Mouse (Mus musculus): Measurements from ENCODE around the gene Rrn3. TPM values are rescaled to one million over a fixed set of nuclear protein-coding genes. Genes with fewer than 3 reads are reported as not detected.

The Rrn3 gene
- polyA plus RNA-seq, 1 experiment, result 6.3 TPM

DNA sequence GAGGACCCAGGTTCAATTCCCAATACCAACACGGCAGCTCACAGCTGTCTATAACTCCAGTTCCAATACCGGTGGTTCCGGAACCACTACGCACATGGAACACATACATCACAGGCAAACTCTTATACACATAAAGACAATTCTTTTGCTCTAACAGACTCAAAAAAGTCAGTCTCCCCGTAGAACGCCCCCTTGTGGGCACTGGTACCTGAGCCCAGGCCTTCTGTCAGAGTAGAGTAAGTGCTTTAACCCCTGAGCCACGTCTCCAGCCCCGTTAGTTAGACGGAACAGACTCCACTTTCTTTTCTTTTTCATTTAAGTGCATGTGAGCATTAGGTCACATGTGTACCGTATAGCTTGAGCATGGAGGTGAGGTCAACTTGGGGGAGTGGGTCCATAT lies 49.9 kb downstream of the Rrn3 start:
- H3K4me3 ChIP-seq (ENCODE audit: control insufficient read depth, low read depth, low read length), result peak overlapping the region; percentile 8
- H3K27me3 ChIP-seq (ENCODE audit: control insufficient read depth, insufficient read depth, low read length), result no peaks in the 10 kb centered on the region
- H3K4me1 ChIP-seq (ENCODE audit: control insufficient read depth, insufficient read depth, low read length), result no peaks in the 10 kb centered on the region
- H3K27ac ChIP-seq (ENCODE audit: control insufficient read depth, insufficient read depth, low read depth, low read length), result no peak overlapping the region
- peaks cover 1% of the 10 kb centered on the region; the same call in 1 of the 2 replicates for H3K36me3 ChIP-seq (ENCODE audit: control insufficient read depth, insufficient read depth, low read length)
- TF ChIP-seq CTCF (IDR thresholded peaks at IDR 0.05; ENCODE audit: control insufficient read depth, insufficient read depth, insufficient replicate concordance, low read depth, low read length), result no peak
- TF ChIP-seq POLR2A (IDR thresholded peaks at IDR 0.05; ENCODE audit: control insufficient read depth, low read depth, low read length), result no peak

DNA sequence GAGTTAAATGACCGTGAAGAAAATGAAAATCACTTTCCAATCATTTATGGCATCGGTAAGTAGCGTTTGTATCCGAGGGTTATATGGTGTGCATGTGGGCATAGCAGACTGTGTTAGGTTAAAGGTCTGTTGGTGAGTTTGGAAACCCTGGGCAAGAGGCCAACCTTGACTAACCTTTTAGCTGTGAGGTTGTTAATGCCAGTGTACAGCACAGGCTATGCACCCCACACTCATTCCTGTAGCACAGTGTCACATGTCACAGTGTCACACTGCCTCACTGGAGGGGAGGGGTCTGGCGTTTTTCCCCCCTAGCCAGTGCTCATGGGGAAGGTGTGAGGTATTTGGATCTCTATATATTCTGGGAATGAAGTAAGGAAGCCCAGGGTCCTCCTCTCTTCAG lies 51.1 kb downstream of the Rrn3 start:
- no peak overlapping the region for H3K27ac ChIP-seq (ENCODE audit: control insufficient read depth, insufficient read depth, low read depth, low read length)
- no peak for TF ChIP-seq CTCF (IDR thresholded peaks at IDR 0.05; ENCODE audit: control insufficient read depth, insufficient read depth, insufficient replicate concordance, low read depth, low read length)
- no peak for TF ChIP-seq POLR2A (IDR thresholded peaks at IDR 0.05; ENCODE audit: control insufficient read depth, low read depth, low read length)
- no peaks in the 10 kb centered on the region for H3K27me3 ChIP-seq (ENCODE audit: control insufficient read depth, insufficient read depth, low read length)
- peaks cover 1% of the 10 kb centered on the region; the same call in 1 of the 2 replicates for H3K36me3 ChIP-seq (ENCODE audit: control insufficient read depth, insufficient read depth, low read length)
- H3K4me1 ChIP-seq (ENCODE audit: control insufficient read depth, insufficient read depth, low read length), result no peaks in the 10 kb centered on the region
- H3K4me3 ChIP-seq (ENCODE audit: control insufficient read depth, low read depth, low read length), result peak overlapping the region; percentile 14

DNA sequence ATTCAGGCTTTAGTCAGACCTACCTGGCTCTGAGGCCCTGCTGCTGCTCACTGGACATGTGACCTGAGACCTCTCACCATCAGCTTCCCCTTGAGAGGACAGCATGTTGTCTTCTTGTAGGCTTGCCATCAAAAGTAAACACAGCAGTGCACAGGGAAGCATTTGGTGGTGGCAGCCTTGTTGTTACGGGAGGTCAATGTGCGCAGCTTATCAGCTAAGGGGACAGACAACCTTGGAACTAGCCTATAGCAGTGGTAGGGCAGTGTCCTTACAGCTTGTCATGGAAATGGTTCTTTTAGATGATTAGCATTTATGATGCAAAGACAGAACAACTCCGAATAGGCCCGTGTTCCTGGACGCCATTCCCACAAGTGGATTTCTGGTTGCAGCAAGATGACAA lies 53.9 kb downstream of the Rrn3 start:
- Histone ChIP-seq H3K4me3 (ENCODE audit: control insufficient read depth, low read depth, low read length) (no peak overlapping the region), H3K27ac (ENCODE audit: control insufficient read depth, insufficient read depth, low read depth, low read length) (no peak overlapping the region), H3K4me1 (ENCODE audit: control insufficient read depth, insufficient read depth, low read length) (no peaks in the 10 kb centered on the region), H3K36me3 (ENCODE audit: control insufficient read depth, insufficient read depth, low read length) (peaks cover 3% of the 10 kb centered on the region), H3K27me3 (ENCODE audit: control insufficient read depth, insufficient read depth, low read length) (no peaks in the 10 kb centered on the region)
- no peak for TF ChIP-seq CTCF (IDR thresholded peaks at IDR 0.05; ENCODE audit: control insufficient read depth, insufficient read depth, insufficient replicate concordance, low read depth, low read length)
- TF ChIP-seq POLR2A (IDR thresholded peaks at IDR 0.05; ENCODE audit: control insufficient read depth, low read depth, low read length), result no peak

DNA sequence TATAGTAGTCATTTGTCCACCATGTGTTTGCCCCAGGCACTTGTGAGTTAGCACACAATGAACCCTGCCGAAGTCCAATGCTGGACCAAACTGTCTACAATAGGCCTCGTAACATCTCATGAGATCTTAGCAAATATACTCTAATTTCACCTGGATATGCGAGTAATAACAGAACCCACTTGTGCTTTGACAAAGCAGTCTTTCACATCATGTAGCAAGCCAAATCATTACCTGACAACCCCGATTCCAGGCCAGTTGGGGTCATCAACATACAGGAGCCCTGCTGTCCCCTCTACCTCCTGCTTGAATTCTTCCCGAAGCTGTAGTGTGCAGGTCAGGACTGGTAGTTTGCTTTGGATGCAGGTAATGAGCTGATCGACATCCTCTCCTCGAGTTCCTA lies 59.5 kb downstream of the Rrn3 start:
- no peak overlapping the region for H3K27ac ChIP-seq (ENCODE audit: control insufficient read depth, insufficient read depth, low read depth, low read length)
- no peaks in the 10 kb centered on the region for H3K4me1 ChIP-seq (ENCODE audit: control insufficient read depth, insufficient read depth, low read length)
- H3K36me3 ChIP-seq (ENCODE audit: control insufficient read depth, insufficient read depth, low read length), result peaks cover 5% of the 10 kb centered on the region
- no peak overlapping the region for H3K4me3 ChIP-seq (ENCODE audit: control insufficient read depth, low read depth, low read length)
- H3K27me3 ChIP-seq (ENCODE audit: control insufficient read depth, insufficient read depth, low read length), result no peaks in the 10 kb centered on the region
- TF ChIP-seq POLR2A (IDR thresholded peaks at IDR 0.05; ENCODE audit: control insufficient read depth, low read depth, low read length), result no peak
- TF ChIP-seq CTCF (IDR thresholded peaks at IDR 0.05; ENCODE audit: control insufficient read depth, insufficient read depth, insufficient replicate concordance, low read depth, low read length), result no peak

DNA sequence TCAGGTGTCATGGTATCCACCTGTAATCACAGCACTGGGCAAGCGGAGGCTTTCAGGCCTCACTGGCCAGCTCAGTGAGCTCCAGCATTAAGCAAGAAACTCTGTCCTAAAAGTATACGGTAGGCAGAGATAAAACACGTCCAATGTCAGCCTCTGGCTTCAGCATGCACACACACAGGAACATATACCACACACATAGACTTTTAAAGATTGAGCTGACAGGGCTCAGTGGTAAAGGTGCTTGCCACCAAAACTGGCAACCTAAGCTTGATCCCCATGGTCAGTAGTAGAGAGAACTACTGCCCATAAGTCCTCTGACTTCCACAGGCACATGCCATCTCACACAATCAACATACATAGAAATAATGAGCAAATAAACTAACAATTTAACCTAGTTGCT lies 60.4 kb downstream of the Rrn3 start:
- H3K4me3 ChIP-seq (ENCODE audit: control insufficient read depth, low read depth, low read length), result no peak overlapping the region
- TF ChIP-seq CTCF (IDR thresholded peaks at IDR 0.05; ENCODE audit: control insufficient read depth, insufficient read depth, insufficient replicate concordance, low read depth, low read length) (no peak), POLR2A (IDR thresholded peaks at IDR 0.05; ENCODE audit: control insufficient read depth, low read depth, low read length) (no peak)
- H3K4me1 ChIP-seq (ENCODE audit: control insufficient read depth, insufficient read depth, low read length), result no peaks in the 10 kb centered on the region
- H3K36me3 ChIP-seq (ENCODE audit: control insufficient read depth, insufficient read depth, low read length), result peaks cover 5% of the 10 kb centered on the region
- H3K27ac ChIP-seq (ENCODE audit: control insufficient read depth, insufficient read depth, low read depth, low read length), result no peak overlapping the region
- H3K27me3 ChIP-seq (ENCODE audit: control insufficient read depth, insufficient read depth, low read length), result no peaks in the 10 kb centered on the region

DNA sequence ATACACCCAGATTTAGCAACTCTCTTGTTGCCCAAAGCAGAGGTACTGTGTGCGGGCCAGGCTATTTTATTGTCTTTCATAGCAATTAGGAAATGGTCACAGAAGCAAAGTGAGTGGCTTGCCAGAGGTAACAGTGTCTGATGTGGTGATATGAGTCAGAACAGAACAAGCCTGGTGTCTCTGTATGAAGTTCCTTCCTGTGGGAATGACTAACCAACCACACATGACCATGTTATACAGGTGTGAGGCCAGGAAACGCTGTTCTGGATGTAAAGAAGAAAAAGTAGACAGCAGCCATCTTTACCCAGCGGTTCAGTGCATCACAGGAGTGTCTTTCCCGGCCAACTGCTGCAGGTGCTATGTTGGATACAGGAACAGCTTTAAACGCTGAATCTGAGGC lies 64.5 kb downstream of the Rrn3 start:
- Histone ChIP-seq H3K4me1 (ENCODE audit: control insufficient read depth, insufficient read depth, low read length) (no peaks in the 10 kb centered on the region), H3K36me3 (ENCODE audit: control insufficient read depth, insufficient read depth, low read length) (peaks cover 4% of the 10 kb centered on the region)
- TF ChIP-seq CTCF (IDR thresholded peaks at IDR 0.05; ENCODE audit: control insufficient read depth, insufficient read depth, insufficient replicate concordance, low read depth, low read length) (no peak), POLR2A (IDR thresholded peaks at IDR 0.05; ENCODE audit: control insufficient read depth, low read depth, low read length) (no peak)

DNA sequence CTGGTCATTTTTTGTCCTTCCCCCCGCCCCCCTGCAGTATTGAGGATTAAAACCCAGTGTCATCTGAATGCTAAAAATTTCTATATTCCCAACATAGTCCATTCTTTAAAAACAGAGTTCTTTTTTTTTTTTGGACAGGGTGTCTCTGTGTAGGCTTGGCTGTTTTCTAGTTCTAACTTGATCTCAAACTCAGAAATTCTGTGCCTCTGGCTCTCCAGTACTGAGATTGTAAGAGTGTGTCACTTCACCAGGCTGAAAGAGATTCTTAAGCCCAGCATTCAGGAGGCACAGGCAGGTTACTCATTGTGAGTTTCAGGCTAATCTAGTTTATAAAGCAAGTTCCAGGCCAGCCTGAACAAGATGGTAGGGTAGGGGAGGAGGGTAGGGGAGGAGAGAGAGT lies 66.2 kb downstream of the Rrn3 start:
- no peaks in the 10 kb centered on the region for H3K4me1 ChIP-seq (ENCODE audit: control insufficient read depth, insufficient read depth, low read length)
- H3K27ac ChIP-seq (ENCODE audit: control insufficient read depth, insufficient read depth, low read depth, low read length), result no peak overlapping the region
- no peak overlapping the region for H3K4me3 ChIP-seq (ENCODE audit: control insufficient read depth, low read depth, low read length)
- no peak for TF ChIP-seq POLR2A (IDR thresholded peaks at IDR 0.05; ENCODE audit: control insufficient read depth, low read depth, low read length)
- TF ChIP-seq CTCF (IDR thresholded peaks at IDR 0.05; ENCODE audit: control insufficient read depth, insufficient read depth, insufficient replicate concordance, low read depth, low read length), result no peak
- peaks cover 4% of the 10 kb centered on the region for H3K36me3 ChIP-seq (ENCODE audit: control insufficient read depth, insufficient read depth, low read length)
- H3K27me3 ChIP-seq (ENCODE audit: control insufficient read depth, insufficient read depth, low read length), result no peaks in the 10 kb centered on the region

More for the DNA sequence above, 64.5 kb downstream of the Rrn3 start:
- H3K4me3 ChIP-seq (ENCODE audit: control insufficient read depth, low read depth, low read length), result no peak overlapping the region
- no peak overlapping the region for H3K27ac ChIP-seq (ENCODE audit: control insufficient read depth, insufficient read depth, low read depth, low read length)
- no peaks in the 10 kb centered on the region for H3K27me3 ChIP-seq (ENCODE audit: control insufficient read depth, insufficient read depth, low read length)

DNA sequence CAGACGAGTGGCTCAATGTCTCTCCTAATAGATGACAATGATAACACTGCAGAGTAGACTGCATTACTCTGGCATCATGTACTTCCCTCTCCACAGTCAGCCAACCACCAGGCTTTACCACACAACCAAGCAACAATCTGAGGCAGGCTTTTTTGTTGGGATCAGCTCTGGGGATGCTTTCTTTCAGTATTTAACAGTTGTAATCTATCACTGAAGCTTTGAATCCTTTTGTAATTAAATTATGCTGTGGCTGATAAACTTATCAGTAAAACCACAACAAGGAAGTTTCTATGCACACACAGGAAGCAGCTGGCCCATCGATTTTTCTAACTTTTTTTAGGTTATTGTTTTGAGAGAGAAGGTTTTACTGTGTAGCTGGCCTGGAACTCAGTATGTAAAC lies 67.8 kb downstream of the Rrn3 start:
- TF ChIP-seq POLR2A (IDR thresholded peaks at IDR 0.05; ENCODE audit: control insufficient read depth, low read depth, low read length) (no peak), CTCF (IDR thresholded peaks at IDR 0.05; ENCODE audit: control insufficient read depth, insufficient read depth, insufficient replicate concordance, low read depth, low read length) (no peak)

More for the DNA sequence above, 67.8 kb downstream of the Rrn3 start:
- no peak overlapping the region for H3K27ac ChIP-seq (ENCODE audit: control insufficient read depth, insufficient read depth, low read depth, low read length)
- H3K36me3 ChIP-seq (ENCODE audit: control insufficient read depth, insufficient read depth, low read length), result peaks cover 2% of the 10 kb centered on the region; the same call in 1 of the 2 replicates
- H3K4me3 ChIP-seq (ENCODE audit: control insufficient read depth, low read depth, low read length), result no peak overlapping the region
- H3K27me3 ChIP-seq (ENCODE audit: control insufficient read depth, insufficient read depth, low read length), result no peaks in the 10 kb centered on the region
- no peaks in the 10 kb centered on the region for H3K4me1 ChIP-seq (ENCODE audit: control insufficient read depth, insufficient read depth, low read length)
